Mouse (Mus musculus) bone marrow macrophage, adult 2 months (primary cell): ENCODE results near the gene Plpp1.

Source experiments
- CTCF ChIP-seq: IDR thresholded peaks from 2 replicates; pipeline ENCODE4 v1.5.1; 2012; ENCODE audit warnings: low read depth, mild to moderate bottlenecking, low read length, moderate library complexity
- POLR2A ChIP-seq: IDR thresholded peaks from 2 replicates; pipeline ENCODE4 v1.6.1; 2012; ENCODE audit warnings: mild to moderate bottlenecking, low read depth, low read length, borderline replicate concordance

DNA sequence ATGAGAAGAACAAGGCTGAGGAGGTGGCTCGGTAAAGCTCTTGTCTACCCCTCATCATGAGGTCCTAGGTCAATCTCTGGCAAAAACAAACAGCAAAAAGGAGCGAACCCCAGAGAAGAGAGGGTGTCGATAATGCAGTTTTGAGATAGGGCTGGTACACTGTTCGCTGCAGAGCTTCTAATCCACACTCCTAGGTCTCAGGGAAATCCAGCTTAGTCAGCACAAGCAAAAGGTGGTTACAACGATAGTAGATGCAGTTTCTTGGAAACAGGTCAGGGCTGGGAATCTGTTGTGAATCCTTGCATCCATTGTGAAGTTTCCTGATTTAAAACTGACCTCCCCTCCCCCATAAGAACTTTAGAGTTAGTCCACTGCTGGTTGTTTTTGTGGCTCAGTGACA, 9.8 kb upstream of the Plpp1 start:
- no peak for TF ChIP-seq CTCF
- TF ChIP-seq POLR2A: no peak
